Mouse (Mus musculus): ENCODE data around the gene Baiap2.

DNA sequence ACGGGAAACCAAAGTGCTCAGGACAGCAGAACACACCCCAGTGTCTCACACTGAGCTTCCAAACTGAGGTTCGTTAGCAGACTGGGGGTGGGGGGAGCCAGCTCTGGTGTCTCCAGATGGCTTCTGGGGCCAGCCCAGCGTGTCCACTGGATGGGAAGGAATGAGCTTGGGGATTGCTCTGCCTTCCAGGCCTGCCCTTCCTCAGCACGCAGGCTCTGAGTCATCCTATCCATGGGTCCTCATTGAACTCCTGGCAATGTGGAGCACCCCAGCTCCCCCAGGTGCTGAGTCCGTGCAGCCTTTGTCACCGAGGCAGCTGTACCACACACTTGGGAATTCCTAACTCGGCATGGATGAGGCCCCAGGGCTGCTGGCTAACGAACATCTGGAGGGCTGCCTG is 79.7 kb downstream of the Baiap2 start:
- TF ChIP-seq CTCF (conservative IDR thresholded peaks at IDR 0.05; ENCODE audit: insufficient read depth, insufficient read length, low read depth, low read length) (no peak), POLR2A (IDR thresholded peaks at IDR 0.05; ENCODE audit: low read depth, low read length) (no peak)

Data from kidney, adult 2 months (tissue).